Mouse (Mus musculus) heart, embryonic 16.5 days (tissue): ENCODE data around the gene Pi4k2a. TPM values are rescaled to one million over a fixed set of nuclear protein-coding genes. Genes with fewer than 3 reads are reported as not detected.
A peak's percentile ranks its signal among the peaks of the same experiment; 100 is the strongest.

Experiments
- ATAC-seq: fragments of 200-750 bp; cut with Nextera tagmentation; replicated peaks from 2 replicates; pipeline ENCODE4 v1.8.0; 2017; ENCODE audit warnings: moderate number of reproducible peaks; ENCODE audit not compliant: insufficient read depth, low FRiP score; ENCODE audit errors: extremely low read depth
- H3K27ac ChIP-seq: fragments of 300-500 bp; sonication (generic); 2 replicates; pipeline ENCODE4 v1.5.1; 2014; ENCODE audit warnings: mild to moderate bottlenecking, low read length, control low read depth, moderate library complexity
- H3K27me3 ChIP-seq: fragments of 300-500 bp; sonication (generic); 2 replicates; pipeline ENCODE4 v1.6.1; 2014; ENCODE audit warnings: low read length, mixed read lengths; ENCODE audit not compliant: control insufficient read depth, insufficient read depth
- H3K36me3 ChIP-seq: fragments of 300-500 bp; sonication (generic); 2 replicates; pipeline ENCODE4 v1.6.1; 2014; ENCODE audit not compliant: control insufficient read depth, insufficient read depth
- H3K4me1 ChIP-seq: fragments of 300-500 bp; sonication (generic); 2 replicates; pipeline ENCODE4 v1.6.1; 2014; ENCODE audit warnings: low read length, mixed read lengths; ENCODE audit not compliant: control insufficient read depth, insufficient read depth
- H3K4me2 ChIP-seq: fragments of 300-500 bp; sonication (generic); 2 replicates; pipeline ENCODE4 v1.6.1; 2014; ENCODE audit warnings: low read depth, mild to moderate bottlenecking, control low read depth, low read length
- H3K4me3 ChIP-seq: fragments of 300-500 bp; sonication (generic); 2 replicates; pipeline ENCODE4 v1.5.1; 2014; ENCODE audit warnings: mild to moderate bottlenecking, control low read depth, low read length
- H3K9ac ChIP-seq: fragments of 300-500 bp; sonication (generic); 2 replicates; pipeline ENCODE4 v1.6.1; 2014; ENCODE audit warnings: low read length, control low read depth
- H3K9me3 ChIP-seq: fragments of 300-500 bp; sonication (generic); replicated peaks from 2 replicates; pipeline ENCODE4 v1.6.1; 2016; ENCODE audit warnings: low read length; ENCODE audit not compliant: control insufficient read depth
- WGBS: fragments of 180-500 bp; shearing (Covaris S2); extraction: QIAGEN DNeasy Blood & Tissue Kit; methylation state at CpG from one replicate; pipeline ENCODE4 v1.1.7; 2014; 5-methylcytosine and 5-hydroxymethylcytosine counted together
- polyA plus RNA-seq: library from polyadenylated mRNA; unstranded; fragments of >200 nt; fragmentation: Nextera tagmentation; extraction: Ambion mirVana; gene quantifications from 2 replicates; pipeline ENCODE4 v1.2.1, GENCODE M21; 2015

The Pi4k2a gene
- polyA plus RNA-seq, 1 experiment from 2014 or later, result 8.5 TPM

GRCm38 (mm10) chr19:42090637-42091141 lies 419 bp downstream of the Pi4k2a start:
- WGBS, result under 1% methylated on average over 49 of the region's 52 CpGs
- H3K27me3 ChIP-seq, result no peaks in the 10 kb centered on the region

GRCm38 (mm10) chr19:42099406-42099805 lies 9.1 kb downstream of the Pi4k2a start:
- no peak overlapping the region for H3K9ac ChIP-seq
- 81% methylated on average over 3 of the region's 3 CpGs for WGBS

More at GRCm38 (mm10) chr19:42090637-42091141, 419 bp downstream of the Pi4k2a start:
- peaks cover 21% of the 10 kb centered on the region for H3K4me1 ChIP-seq
- H3K27ac ChIP-seq, result peak overlapping the region; percentile 93
- no peaks in the 10 kb centered on the region for H3K36me3 ChIP-seq
- peak; percentile 53 for ATAC-seq
- H3K4me3 ChIP-seq, result peak overlapping the region; percentile 96
- peak overlapping the region; percentile 88 for H3K4me2 ChIP-seq
- H3K9me3 ChIP-seq, result no peaks in the 10 kb centered on the region
- H3K9ac ChIP-seq, result peak overlapping the region; percentile 90

GRCm38 (mm10) chr19:42104681-42105080 lies 14.4 kb downstream of the Pi4k2a start:
- no peaks in the 10 kb centered on the region for H3K4me1 ChIP-seq
- ATAC-seq, result no peak
- no peak overlapping the region for H3K4me2 ChIP-seq
- H3K4me3 ChIP-seq, result no peak overlapping the region
- H3K36me3 ChIP-seq, result peaks cover 18% of the 10 kb centered on the region
- H3K27me3 ChIP-seq, result no peaks in the 10 kb centered on the region
- WGBS, result 90% methylated on average over 9 of the region's 9 CpGs
- no peaks in the 10 kb centered on the region for H3K9me3 ChIP-seq
- H3K9ac ChIP-seq, result no peak overlapping the region
- no peak overlapping the region for H3K27ac ChIP-seq

More at GRCm38 (mm10) chr19:42099406-42099805, 9.1 kb downstream of the Pi4k2a start:
- H3K27ac ChIP-seq, result no peak overlapping the region
- H3K4me3 ChIP-seq, result no peak overlapping the region
- no peaks in the 10 kb centered on the region for H3K9me3 ChIP-seq
- no peak for ATAC-seq
- H3K27me3 ChIP-seq, result no peaks in the 10 kb centered on the region
- H3K4me2 ChIP-seq, result no peak overlapping the region
- no peaks in the 10 kb centered on the region for H3K4me1 ChIP-seq
- H3K36me3 ChIP-seq, result peaks cover 10% of the 10 kb centered on the region

GRCm38 (mm10) chr19:42115783-42116335 lies 25.6 kb downstream of the Pi4k2a start:
- H3K36me3 ChIP-seq, result peaks cover 32% of the 10 kb centered on the region
- no peaks in the 10 kb centered on the region for H3K9me3 ChIP-seq
- no peak overlapping the region for H3K9ac ChIP-seq
- ATAC-seq, result no peak
- no peak overlapping the region for H3K4me3 ChIP-seq
- H3K27ac ChIP-seq, result no peak overlapping the region
- no peaks in the 10 kb centered on the region for H3K4me1 ChIP-seq
- H3K4me2 ChIP-seq, result no peak overlapping the region
- H3K27me3 ChIP-seq, result no peaks in the 10 kb centered on the region
- 86% methylated on average over 4 of the region's 4 CpGs for WGBS

- Histone ChIP-seq H3K4me2 (no peak overlapping the region), H3K9ac (no peak overlapping the region), H3K27me3 (no peaks in the 10 kb centered on the region), H3K4me3 (no peak overlapping the region), H3K27ac (no peak overlapping the region), H3K9me3 (no peaks in the 10 kb centered on the region), H3K36me3 (peaks cover 33% of the 10 kb centered on the region), H3K4me1 (no peaks in the 10 kb centered on the region)
- WGBS, result 95% methylated on average over 9 of the region's 9 CpGs
- ATAC-seq, result no peak
Observed at GRCm38 (mm10) chr19:42118142-42118541, 27.9 kb downstream of the Pi4k2a start.

GRCm38 (mm10) chr19:42118596-42118995 lies 28.3 kb downstream of the Pi4k2a start:
- H3K27ac ChIP-seq, result no peak overlapping the region
- no peak overlapping the region for H3K4me3 ChIP-seq
- no peaks in the 10 kb centered on the region for H3K4me1 ChIP-seq
- ATAC-seq, result no peak
- H3K9ac ChIP-seq, result no peak overlapping the region
- 75% methylated on average over 5 of the region's 5 CpGs for WGBS
- no peaks in the 10 kb centered on the region for H3K27me3 ChIP-seq
- H3K36me3 ChIP-seq, result peaks cover 34% of the 10 kb centered on the region
- no peak overlapping the region for H3K4me2 ChIP-seq
- H3K9me3 ChIP-seq, result no peaks in the 10 kb centered on the region

GRCm38 (mm10) chr19:42120451-42120850 lies 30.2 kb downstream of the Pi4k2a start:
- 84% methylated on average over 8 of the region's 8 CpGs for WGBS
- ATAC-seq, result no peak
- Histone ChIP-seq H3K4me3 (no peak overlapping the region), H3K9ac (no peak overlapping the region), H3K4me2 (no peak overlapping the region), H3K36me3 (peaks cover 28% of the 10 kb centered on the region), H3K4me1 (peaks cover under 1% of the 10 kb centered on the region), H3K9me3 (no peaks in the 10 kb centered on the region), H3K27me3 (no peaks in the 10 kb centered on the region), H3K27ac (no peak overlapping the region)

GRCm38 (mm10) chr19:42124684-42125083 lies 34.4 kb downstream of the Pi4k2a start:
- Histone ChIP-seq H3K27me3 (no peaks in the 10 kb centered on the region), H3K9me3 (no peaks in the 10 kb centered on the region), H3K4me3 (no peak overlapping the region), H3K9ac (no peak overlapping the region), H3K36me3 (peaks cover 20% of the 10 kb centered on the region), H3K27ac (no peak overlapping the region), H3K4me1 (peaks cover 27% of the 10 kb centered on the region), H3K4me2 (no peak overlapping the region)
- WGBS, result 78% methylated on average over 13 of the region's 13 CpGs
- no peak for ATAC-seq

GRCm38 (mm10) chr19:42125501-42126218 lies 35.4 kb downstream of the Pi4k2a start:
- Histone ChIP-seq H3K36me3 (peaks cover 13% of the 10 kb centered on the region), H3K4me1 (peaks cover 32% of the 10 kb centered on the region), H3K9ac (0 out of 2 replicates have a peak overlapping the region, but pooled peaks have one; percentile 6), H3K4me3 (no peak overlapping the region), H3K4me2 (no peak overlapping the region), H3K27ac (no peak overlapping the region), H3K9me3 (no peaks in the 10 kb centered on the region), H3K27me3 (no peaks in the 10 kb centered on the region)
- 63% methylated on average over 11 of the region's 11 CpGs for WGBS
- ATAC-seq, result no peak
